Mouse (Mus musculus): ENCODE results near the gene E030025P04Rik.

GRCm38 (mm10) chr11:109175376-109175969 lies 31.3 kb upstream of the E030025P04Rik start:
- TF ChIP-seq GATA1 (IDR thresholded peaks at IDR 0.05; ENCODE audit: low read length) (no peak), TAL1 (IDR thresholded peaks at IDR 0.05; ENCODE audit: low read length) (no peak)
